Mouse (Mus musculus) E14TG2a.4 (cell line): Measurements from ENCODE around the gene Nrxn3.

Experiments
- CTCF ChIP-seq: conservative IDR thresholded peaks from 2 replicates; pipeline ENCODE4 v1.5.1; 2014; ENCODE audit warnings: low read length
- NANOG ChIP-seq: IDR thresholded peaks from 2 replicates; pipeline ENCODE4 v1.6.1; 2014; ENCODE audit warnings: borderline replicate concordance, low read length, mixed read lengths

GRCm38 (mm10) chr12:89818200-89818599 lies 1095.5 kb downstream of the Nrxn3 start:
- TF ChIP-seq CTCF (no peak), NANOG (no peak)
